Mouse (Mus musculus) brain, adult 2 months (tissue): ENCODE results near the gene Cyren.

Source experiments
- DNase-seq: peaks from one replicate; pipeline ENCODE4 v3.0.0; 2011; ENCODE audit warnings: low read depth, low spot score

Gene Cyren

DNA sequence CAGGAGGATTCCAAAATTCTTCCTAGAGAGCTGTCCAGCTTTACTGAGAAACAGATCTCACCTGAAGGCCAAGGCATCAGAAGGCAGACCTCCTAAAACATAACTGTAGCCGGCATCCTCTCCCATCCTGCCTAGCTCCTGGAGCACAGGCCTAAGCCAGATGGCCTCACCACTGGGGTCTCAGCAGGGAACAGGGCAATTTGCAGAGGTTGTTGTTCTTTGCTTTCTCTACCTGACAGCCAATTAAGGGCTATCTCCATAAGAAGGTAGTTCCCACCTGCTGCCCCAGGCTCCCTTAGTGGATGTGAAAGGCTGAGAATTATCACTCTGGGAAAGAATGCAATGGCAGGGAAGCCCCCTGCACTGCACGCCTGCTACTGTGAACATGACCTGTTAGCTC lies 23.1 kb upstream of the Cyren start:
- DNase-seq = peak; percentile 43

DNA sequence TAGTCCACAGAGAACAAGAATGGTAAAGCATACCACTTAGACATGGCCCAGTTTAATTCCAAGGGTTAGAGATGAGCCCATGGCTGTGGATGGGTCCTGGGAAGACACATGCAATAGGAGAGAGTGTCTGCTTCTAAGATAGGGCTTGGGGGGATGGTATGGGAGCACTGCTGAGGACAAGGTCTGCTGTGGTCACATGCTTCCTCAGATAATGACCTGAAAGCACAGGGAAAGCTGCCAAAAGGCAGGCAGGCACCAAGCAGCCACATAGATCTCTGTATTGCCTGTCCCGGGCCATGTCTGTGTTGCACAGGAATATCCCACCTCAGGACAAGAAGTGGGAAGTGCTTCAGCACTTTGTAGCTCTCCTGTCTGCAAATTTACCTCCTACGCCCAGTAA lies 21.3 kb upstream of the Cyren start:
- no peak for DNase-seq

DNA sequence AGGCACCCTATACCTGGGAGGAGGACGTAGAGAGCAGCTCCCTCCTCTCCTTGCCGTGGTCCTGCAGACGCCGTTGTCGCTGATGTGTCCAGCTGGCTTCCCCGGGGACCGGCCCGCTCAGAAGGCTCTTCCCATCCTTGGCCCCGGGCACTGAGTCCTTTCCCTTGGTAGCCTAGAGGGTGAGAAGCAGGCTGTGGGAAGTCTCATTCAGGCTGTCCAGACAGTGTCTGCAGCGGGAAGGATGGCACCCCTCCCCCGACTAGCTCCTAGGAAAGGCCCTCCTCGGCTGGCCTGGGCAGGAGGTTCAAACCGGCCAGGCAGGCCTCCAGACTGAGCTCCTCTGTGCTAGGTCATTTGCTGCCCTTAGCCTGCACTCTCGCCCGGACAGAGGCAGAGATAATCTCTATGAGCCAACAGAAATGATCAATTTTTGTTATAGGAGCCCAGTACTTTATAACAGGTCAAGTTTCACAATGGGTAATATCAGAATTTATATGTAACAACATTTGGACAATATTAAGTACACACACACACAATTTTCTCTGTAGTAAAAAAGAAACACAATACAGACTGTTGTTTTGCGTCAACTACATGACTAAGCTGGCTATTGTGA lies 18.4 kb upstream of the Cyren start:
- no peak for DNase-seq

DNA sequence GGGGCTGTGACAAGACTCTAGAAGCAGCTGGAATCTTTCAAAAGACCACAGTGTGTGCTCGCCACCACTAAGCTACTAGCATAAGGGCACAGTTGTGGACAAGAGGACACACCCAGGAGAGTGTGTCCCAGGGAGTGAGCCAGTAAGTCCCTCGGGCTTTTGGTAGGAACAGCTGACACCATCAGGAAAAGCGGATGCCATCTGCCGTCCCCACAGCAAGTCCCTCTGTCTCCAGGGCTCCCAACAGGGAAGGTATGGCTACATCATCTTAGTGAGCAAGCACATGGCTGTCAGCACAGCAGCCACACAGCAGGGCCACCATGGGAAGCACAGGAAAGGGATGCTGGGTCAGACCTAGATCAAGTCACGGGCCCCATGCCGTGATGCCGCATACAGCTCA lies 17.7 kb upstream of the Cyren start:
- DNase-seq = peak; percentile 48

DNA sequence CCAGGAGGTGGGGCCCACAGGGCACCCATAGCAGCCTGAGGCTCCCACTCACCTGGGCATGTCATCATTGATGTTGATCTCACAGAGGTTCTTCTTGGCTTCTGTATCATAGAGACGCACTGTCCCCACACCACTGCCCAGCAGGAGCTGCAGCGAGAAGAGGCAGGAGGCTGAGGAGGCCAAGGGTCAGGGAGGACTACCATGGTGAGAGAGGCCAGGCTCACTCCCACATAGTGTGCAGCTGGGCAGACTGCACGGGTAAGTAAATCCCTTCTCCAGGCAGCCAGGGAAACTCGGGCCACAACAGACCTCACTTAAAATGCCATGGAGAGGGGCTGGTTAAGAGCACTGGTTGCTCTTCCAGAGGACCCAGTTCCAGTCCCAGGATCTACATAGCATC lies 11.3 kb upstream of the Cyren start:
- no peak for DNase-seq

DNA sequence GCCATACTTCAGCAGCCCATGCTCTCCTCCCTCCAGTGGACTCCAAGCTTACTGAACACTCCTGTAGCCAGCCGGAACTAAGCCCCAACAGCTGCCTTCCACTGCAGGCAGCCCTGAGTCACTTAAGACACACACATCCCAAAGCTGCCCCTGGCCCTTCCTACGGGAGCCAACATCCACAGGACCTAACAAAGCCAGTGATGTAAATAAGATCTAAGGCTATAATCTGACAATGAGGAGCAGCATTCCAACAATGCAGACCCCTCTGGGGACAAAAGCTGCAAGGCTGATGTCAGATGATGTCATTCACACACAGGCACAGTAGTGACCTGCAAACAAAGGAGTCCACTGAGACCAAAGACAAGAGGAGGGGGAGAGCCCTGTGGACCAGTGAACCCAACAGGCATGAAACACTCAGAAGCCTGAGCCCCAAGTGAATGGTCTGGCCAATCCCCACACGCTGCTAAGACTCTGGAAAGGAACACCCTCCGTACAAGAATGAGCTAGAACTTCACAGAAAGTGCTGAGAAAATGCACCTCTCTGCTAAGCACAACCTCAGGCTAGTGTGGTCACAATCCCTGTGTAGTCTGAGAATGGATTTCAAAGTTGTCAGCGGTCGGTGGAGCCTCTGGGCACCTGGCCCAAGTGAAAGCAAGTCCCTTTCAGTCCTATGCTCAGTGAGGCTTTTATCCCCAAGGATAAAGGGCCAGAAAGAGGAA lies 9.4 kb upstream of the Cyren start:
- DNase-seq = peak; percentile 79

DNA sequence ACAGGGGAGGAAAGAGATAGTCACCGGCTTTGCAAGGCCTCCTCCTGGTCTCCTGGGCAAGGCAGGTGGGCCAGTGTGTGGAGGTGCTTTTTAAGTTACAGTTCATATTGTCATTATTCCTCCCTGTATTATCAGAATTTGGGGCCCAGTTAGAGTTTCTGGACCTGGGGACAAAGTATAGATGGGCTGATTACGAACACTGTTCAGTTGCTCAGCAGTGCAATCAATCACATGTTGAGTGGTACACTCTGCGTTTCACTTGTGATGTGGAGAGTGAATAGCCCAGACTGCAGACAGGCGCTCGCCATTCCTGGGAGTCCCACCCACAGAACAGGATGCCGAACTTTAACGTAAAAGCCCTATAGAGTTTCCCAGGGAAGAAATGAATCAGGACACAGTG lies 6.9 kb upstream of the Cyren start:
- DNase-seq = no peak

DNA sequence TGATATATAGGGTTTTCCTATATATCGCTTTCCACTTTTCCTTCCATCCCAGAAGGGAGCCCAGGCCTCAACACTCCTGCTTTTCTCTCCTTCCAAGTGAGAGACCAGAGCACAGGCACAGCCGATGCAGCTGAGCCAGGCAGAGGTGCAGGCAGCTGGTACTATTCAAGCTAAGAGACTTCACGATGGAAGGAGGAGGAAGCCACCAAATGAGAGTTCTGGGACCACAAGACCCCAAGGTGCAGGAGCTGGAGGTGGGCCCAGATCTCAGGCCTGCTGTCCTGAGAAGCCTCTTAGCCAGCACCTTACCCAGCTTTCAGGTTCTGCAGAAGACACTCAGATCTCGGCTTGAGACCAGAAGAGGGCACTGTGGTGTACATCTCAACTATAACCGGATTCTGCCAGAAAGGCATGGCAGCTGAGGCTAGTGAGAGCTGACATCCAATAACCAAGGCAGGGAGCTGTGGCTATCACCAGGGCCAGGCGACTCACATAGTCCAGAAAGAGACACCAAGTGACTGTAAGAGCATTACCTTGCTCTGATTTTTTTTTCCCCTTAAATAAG lies 2.1 kb upstream of the Cyren start:
- DNase-seq = peak; percentile 87

DNA sequence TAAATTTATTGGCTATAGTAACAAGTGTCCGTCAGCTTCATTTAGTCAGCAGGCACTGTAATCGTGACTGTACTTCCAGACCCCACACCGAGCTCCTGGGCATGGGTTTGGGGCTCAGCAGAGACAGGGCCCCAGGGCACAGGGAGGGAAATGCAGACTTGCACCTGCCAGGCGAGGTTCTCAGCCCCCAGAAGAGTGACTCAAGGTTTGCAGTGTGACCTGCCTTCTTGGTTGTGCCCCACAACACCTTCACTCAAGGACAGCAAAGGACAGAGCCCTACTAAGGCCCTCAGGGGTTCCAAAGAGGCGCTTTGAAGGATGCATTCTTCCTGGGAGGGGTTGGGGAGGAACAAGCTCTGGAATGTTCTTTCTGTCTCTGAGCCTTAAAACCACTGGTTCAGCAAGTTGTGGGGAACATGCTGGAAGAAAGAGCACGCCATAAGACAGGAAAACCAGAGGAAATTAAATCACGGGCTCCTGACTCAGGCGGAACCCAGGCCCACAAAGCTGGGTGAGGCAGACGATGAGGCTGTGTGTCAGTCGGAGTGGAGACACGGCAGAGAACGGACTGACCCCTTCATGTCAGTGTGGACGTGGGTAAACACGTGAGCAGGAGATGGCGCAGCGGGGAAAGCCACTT lies 1.4 kb upstream of the Cyren start:
- DNase-seq = no peak

DNA sequence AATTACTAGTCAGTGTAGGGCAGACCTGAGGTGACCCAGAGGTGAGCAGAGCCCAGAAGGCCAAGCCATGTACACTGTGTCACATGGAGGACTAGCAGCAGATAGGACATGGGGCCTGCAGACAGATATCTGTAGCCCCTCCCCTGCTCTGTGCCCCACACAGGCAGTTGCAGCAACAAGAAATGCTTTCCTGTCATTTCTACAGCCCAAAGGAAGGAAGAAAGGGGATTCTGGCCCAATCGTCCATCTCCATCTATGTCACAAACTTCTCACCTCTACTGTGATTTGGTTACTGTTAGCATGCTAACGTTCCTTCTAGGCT lies 1.1 kb downstream of the Cyren start:
- no peak for DNase-seq

DNA sequence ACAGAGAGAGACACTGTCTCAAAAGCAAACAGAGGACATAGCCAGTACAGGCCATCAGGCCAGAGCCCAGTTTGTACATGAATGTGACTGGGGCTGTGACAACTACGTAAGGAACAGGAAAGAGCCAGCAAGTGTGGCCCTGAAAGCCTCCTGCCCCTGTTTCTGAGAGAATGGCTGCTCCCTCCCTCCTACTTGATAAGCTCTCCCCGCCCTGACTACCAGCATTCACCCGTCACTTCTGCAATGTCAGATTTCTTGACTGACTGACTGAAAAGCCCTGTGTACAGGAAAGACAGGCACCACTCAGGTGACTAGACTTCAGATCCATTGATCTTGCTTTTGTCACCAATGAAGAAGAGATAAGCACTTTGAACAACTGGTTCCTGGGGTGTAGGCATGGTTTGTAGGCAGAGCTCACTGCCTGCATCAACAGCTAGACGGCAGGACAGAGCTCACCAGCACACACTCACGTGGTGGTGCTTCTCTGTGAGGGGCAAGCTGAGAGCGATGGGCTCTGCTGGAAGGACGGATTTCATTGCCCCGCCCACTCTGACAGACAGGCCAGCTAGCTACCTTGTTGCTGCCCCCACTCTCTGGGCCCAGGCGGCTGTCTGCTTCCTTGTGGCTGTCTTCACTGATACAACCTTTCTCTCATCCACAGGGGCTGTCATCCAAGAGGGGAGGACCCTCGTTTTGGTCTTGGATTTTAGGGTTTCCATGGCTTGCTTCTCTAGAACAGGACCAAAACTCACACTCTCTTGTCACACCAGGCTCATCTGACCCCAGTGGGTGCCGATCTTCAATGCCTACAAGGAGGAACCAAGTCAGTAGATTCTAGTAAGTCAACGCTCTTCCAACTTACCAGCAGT lies 1.7 kb downstream of the Cyren start:
- no peak for DNase-seq

DNA sequence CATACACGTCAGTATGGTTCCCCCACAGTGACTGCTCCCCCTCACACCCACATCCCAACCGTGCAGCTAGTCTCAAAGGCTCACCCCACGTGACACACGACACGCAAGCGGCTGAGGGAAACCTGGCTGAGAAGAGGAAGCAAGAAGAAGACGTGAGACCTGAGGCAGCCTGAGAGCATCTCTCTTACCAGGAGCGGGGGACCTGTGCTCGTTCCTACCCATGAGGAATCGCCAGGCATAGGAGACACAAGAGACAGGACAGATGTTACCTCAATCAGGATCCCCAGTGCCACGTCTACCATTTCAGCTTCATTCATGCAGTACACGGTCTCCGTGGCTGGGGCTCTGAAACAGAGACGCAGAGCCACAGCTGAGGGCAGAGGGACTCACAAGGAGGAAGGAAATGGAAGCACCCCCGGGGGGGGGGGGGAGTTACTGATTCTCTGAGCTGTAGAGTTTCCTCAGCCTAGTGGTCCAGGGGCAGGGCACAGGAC lies 2.5 kb downstream of the Cyren start:
- DNase-seq = peak; percentile 65

DNA sequence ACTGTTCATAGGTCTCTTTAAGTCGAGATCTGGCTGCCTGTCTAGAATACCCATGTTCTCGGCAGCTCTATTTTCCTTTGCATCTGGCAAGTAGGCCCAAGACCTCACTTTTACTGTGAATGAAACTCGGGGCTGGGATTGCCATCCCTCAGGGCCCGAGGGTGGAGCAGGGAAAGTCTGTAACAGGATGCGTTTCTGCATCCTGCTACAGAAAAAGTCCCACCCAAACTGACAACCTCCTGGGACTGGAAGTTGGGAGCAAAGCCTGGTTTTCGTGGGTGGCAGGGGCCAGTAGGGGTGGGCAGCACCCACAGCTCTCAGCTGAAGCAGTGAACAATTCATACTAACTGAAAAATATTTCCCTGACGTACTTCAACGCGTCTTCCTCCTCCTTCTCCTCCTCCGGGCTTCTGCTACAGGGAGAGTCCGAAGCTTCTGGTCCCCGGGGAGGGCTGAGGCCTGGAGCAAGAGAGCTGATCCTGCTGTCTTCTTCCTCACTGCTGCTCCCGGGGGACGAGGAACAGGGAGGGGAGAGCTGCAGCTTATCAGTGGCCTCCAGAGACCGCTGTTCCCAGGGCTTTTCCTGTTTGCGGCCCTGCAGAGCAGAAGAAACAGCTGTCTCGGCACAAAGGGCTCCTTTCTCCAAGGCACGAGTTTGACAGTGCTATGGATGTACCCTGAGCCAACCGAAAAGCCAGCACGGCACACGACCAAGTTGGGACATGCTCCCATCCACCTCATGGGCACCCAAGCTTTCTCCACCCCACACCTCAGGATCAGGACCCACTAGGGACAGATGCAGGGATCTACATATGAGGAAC lies 3.5 kb downstream of the Cyren start:
- peak; percentile 66 for DNase-seq

DNA sequence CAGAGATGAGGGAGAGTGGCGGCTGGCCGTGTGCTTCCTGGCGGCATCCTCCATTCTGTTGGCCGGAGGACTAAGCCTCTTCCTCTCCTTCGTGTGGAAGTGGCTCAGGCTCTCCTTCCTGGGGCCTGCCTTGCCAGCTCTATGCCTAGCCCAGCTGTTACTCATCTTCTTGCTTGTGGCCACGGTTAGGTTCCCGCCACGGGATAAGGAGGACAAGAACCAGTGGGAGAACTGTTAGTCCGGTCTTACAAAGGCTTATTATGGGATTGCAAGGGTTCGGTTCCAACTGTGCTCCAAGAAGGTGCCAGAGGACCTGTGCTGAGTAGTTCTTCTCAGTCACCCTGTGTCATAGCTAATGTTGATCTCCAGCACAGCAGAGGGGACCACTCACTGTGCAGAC lies 5.0 kb downstream of the Cyren start:
- no peak for DNase-seq

DNA sequence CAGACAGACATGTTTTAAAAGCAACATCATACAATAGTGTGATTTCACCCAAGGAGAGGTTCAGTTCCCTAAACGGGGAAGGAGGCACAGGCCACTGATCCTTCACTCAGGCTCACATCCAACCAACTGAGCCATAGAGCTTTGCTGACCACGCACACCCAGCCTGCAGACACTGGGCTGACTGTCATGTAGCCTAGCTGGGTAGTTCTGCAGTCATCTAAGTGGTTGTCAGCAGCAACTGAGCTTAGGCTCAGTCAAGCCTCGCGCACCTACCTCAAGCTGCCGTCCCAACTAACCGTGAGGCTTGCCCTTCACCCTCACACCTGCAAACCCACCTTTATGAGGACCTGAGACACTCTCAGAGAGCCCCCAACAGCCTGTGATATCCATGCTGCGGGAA lies 5.9 kb downstream of the Cyren start:
- peak; percentile 30 for DNase-seq

DNA sequence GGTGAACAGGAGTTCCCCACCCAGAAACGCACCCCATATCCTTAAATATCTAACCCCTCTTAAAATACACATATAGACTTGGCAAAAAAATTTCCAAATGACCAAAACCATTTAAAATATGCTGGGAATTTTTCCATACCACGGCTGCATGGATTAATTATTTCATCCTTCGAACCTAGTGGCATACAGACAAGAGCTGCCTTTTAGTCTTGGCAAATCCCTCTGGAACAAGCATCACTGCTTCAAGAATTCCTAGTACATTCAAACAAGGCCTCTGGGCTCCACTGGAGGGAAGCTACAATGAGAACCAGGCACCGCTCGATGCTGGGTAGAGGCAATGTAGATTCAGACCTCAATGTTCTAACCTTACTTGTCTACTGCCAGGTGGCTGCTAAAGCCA lies 7.1 kb downstream of the Cyren start:
- no peak for DNase-seq

DNA sequence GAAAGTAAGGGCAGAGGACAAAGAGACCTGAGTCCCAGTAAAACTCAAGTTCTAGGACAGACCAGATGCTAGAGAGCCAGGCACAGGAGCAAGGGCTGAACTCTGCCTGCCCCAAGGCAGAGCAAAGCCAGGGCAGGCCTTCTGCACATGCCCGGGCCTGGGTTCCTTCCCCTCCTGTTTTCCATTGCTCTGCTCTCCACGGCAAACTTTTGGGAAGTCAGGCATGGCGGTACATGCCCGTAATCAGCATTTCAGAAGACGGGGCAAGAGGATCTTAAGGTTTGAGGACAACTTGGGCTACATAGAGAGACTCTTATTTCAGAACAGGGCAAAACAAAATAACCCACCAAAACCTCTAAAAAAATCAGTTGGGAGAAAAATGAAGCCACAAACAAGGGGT lies 7.7 kb downstream of the Cyren start:
- no peak for DNase-seq

DNA sequence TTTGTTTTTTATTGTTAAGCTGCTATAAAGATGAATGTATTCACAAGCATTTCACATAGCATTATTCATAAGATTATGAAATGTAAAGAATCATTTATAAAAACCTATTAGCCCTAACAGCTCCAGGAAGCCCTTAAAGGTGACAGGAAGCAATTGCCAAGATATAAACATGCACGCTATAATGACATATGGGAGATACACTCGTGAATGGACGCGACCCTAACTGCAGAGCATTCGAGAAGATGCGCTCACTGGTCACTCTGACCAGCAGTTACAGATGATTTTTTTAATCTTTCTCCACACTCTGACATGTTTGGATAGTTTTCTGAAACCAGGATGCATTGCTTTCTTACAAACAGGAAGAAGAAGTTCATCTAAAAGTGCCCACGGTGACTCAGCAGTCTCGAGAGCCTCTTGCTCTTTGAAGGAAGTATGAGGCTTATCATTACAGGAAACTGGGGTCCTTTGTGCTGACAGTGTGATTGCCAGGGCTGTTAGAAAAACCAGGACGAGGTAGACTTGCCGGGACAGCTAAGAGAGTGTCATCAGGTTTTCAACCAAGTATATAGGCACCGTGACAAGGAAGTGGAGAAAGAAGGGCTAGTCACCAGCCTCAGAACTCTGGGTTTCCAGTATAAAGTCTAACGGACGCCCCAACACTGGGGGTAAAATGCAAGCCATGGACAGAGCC lies 8.5 kb downstream of the Cyren start:
- DNase-seq = no peak

DNA sequence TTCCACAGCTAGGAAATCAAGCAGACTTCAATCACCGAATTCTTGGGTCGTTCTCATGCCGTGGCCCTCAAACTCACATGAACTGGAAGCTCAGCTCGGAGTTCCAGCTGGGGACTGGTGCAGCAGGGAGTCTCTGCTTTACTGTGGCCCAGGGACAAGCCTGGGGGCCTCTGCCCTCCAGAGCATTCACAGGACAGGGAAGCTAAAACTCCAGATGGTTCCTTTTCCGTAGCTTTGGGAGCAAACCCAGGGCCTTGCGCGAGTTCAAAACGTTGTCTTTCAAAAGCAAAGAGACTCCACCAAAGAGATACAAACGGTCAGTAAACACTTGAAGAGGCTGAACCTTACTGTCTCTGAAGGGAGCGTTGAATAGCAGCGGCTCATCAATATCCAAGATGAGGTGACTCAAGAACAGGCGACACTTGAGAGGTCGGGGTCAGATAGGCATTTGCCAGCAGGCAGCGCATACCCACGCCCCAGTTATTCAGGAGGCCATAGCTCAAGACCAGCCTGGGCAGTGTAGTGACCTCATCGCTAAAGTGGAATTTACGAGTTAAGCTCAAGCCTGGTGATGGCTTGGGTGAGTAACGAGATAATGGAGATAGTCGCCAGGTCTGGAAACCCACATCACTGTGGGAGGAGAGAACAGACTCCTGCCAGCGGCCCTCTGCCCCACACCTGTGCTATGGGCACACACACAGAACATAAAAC lies 9.2 kb downstream of the Cyren start:
- DNase-seq = no peak

DNA sequence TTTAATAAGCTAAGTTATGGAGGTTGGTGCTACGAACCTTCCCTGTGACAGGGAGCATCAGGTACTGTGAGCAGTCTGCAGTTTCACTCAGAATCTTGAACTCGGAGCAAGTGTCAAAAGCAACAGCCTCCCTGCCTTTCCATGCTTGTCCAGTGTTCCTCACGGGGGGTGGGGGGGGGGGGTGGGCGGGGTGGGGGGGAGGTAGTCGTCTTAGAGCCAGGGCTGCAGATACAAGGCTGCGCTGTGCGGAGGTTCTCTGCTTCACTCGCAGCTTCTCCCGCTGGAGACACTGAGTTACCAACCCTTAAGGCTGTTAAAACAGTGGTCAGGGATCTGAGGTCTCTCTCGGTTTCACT lies 9.9 kb downstream of the Cyren start:
- no peak for DNase-seq
